Mouse (Mus musculus) liver, postnatal 0 days (tissue): ENCODE measurements around the gene Cd300lg. TPM values are rescaled to one million over a fixed set of nuclear protein-coding genes. Genes with fewer than 3 reads are reported as not detected.

Experiments
- ATAC-seq: fragments of 200-750 bp; cut with Nextera tagmentation; 2 replicates; pipeline ENCODE4 v1.8.0; 2017; ENCODE audit warnings: mild to moderate bottlenecking, moderate library complexity
- DNase-seq: peaks from one replicate; pipeline ENCODE4 v3.0.0-alpha.2; 2016
- H3K27ac ChIP-seq: fragments of 300-500 bp; sonication (generic); 2 replicates; pipeline ENCODE4 v1.5.1; 2014; ENCODE audit warnings: antibody characterized with exemption, moderate library complexity, mild to moderate bottlenecking, low read depth
- H3K27me3 ChIP-seq: fragments of 300-500 bp; sonication (generic); 2 replicates; pipeline ENCODE4 v1.6.1; 2014; ENCODE audit warnings: low read length, control low read depth, mixed read lengths; ENCODE audit not compliant: insufficient read depth
- H3K36me3 ChIP-seq: fragments of 300-500 bp; sonication (generic); replicated peaks from 2 replicates; pipeline ENCODE4 v1.6.1; 2014; ENCODE audit warnings: mild to moderate bottlenecking, control low read depth, low read length, moderate library complexity, mixed read lengths; ENCODE audit not compliant: insufficient read depth
- H3K4me1 ChIP-seq: fragments of 300-500 bp; sonication (generic); 2 replicates; pipeline ENCODE4 v1.6.1; 2014; ENCODE audit warnings: antibody characterized with exemption, mild to moderate bottlenecking, control low read depth; ENCODE audit not compliant: insufficient read depth
- H3K4me2 ChIP-seq: fragments of 300-500 bp; sonication (generic); 2 replicates; pipeline ENCODE4 v1.6.1; 2014; ENCODE audit warnings: low read depth, mild to moderate bottlenecking, low read length, moderate library complexity, mixed read lengths
- H3K4me3 ChIP-seq: fragments of 300-500 bp; sonication (generic); 2 replicates; pipeline ENCODE4 v1.5.1; 2014; ENCODE audit warnings: low read depth, low read length
- H3K9ac ChIP-seq: fragments of 300-500 bp; sonication (generic); replicated peaks from 2 replicates; pipeline ENCODE4 v1.6.1; 2014; ENCODE audit warnings: mild to moderate bottlenecking, moderate library complexity
- H3K9me3 ChIP-seq: fragments of 300-500 bp; sonication (generic); 2 replicates; pipeline ENCODE4 v1.6.1; 2016; ENCODE audit warnings: mild to moderate bottlenecking, control low read depth, low read length, mixed read lengths
- CTCF ChIP-seq: sonication (generic); IDR thresholded peaks from 2 replicates; pipeline ENCODE4 v1.5.1; 2016; ENCODE audit warnings: antibody characterized with exemption, low read depth
- EP300 ChIP-seq: IDR thresholded peaks from 2 replicates; pipeline ENCODE4 v1.6.1; 2016; ENCODE audit warnings: antibody characterized with exemption, low read depth, mild to moderate bottlenecking
- WGBS: fragments of 180-500 bp; shearing (Covaris S2); extraction: QIAGEN DNeasy Blood & Tissue Kit; methylation state at CpG from one replicate; pipeline ENCODE4 v1.1.7; 2014; ENCODE audit not compliant: insufficient replicate concordance; 5-methylcytosine and 5-hydroxymethylcytosine counted together
- polyA plus RNA-seq: library from polyadenylated mRNA; unstranded; fragments of >200 nt; fragmentation: Nextera tagmentation; extraction: Ambion mirVana; gene quantifications from 2 replicates; pipeline ENCODE4 v1.2.1, GENCODE M21; 2015

Cd300lg gene
- polyA plus RNA-seq, 1 experiment from 2014 or later = 1.8 TPM

GRCm38 (mm10) chr11:102011510-102011909 is 29.8 kb upstream of the Cd300lg start:
- no peaks in the 10 kb centered on the region for H3K36me3 ChIP-seq
- 78% methylated on average over 8 of the region's 8 CpGs for WGBS
- no peak overlapping the region for H3K9ac ChIP-seq
- no peak overlapping the region for H3K4me2 ChIP-seq
- no peaks in the 10 kb centered on the region for H3K27me3 ChIP-seq
- H3K27ac ChIP-seq = no peak overlapping the region
- no peak for DNase-seq
- H3K4me1 ChIP-seq = no peaks in the 10 kb centered on the region
- no peaks in the 10 kb centered on the region for H3K9me3 ChIP-seq
- no peak for TF ChIP-seq EP300
- no peak for TF ChIP-seq CTCF
- no peak overlapping the region for H3K4me3 ChIP-seq
- ATAC-seq = no peak

GRCm38 (mm10) chr11:102013201-102013600 is 28.1 kb upstream of the Cd300lg start:
- no peaks in the 10 kb centered on the region for H3K9me3 ChIP-seq
- DNase-seq = no peak
- H3K4me3 ChIP-seq = no peak overlapping the region
- H3K4me2 ChIP-seq = no peak overlapping the region
- no peak for ATAC-seq
- no peak overlapping the region for H3K27ac ChIP-seq
- no peaks in the 10 kb centered on the region for H3K4me1 ChIP-seq
- no peak overlapping the region for H3K9ac ChIP-seq
- TF ChIP-seq EP300 (no peak), CTCF (0 out of 2 replicates have a peak, but pooled peaks have one; percentile 5)
- 78% methylated on average over 8 of the region's 8 CpGs for WGBS
- H3K36me3 ChIP-seq = no peaks in the 10 kb centered on the region
- no peaks in the 10 kb centered on the region for H3K27me3 ChIP-seq

DNA sequence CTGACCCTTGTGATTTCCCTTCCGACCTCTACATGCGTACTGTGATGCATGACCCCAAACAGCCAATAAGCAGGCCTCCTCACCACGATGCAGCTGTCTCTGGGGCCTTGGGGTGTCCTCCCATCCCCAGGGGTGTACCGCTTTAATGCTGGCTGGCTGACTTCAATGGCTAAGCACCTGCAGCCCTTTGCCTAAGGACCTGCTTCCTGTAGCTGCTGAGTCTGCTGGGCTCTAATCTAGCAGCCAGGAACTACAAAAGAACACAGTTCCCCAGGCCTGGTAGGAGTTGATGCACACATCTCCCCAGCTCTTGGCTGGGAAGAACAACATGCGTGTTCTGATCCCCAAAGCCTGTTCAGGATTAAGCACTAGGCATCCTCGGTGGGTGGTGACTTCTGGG is 25.8 kb upstream of the Cd300lg start:
- no peak for TF ChIP-seq EP300
- no peak for TF ChIP-seq CTCF
- WGBS = 55% methylated on average over 6 of the region's 6 CpGs
- ATAC-seq = peak; percentile 47; the same call in 1 of the 2 replicates
- Histone ChIP-seq H3K4me2 (no peak overlapping the region), H3K4me3 (no peak overlapping the region), H3K36me3 (no peaks in the 10 kb centered on the region), H3K9me3 (no peaks in the 10 kb centered on the region), H3K27me3 (no peaks in the 10 kb centered on the region), H3K9ac (no peak overlapping the region), H3K27ac (no peak overlapping the region), H3K4me1 (no peaks in the 10 kb centered on the region)
- no peak for DNase-seq

DNA sequence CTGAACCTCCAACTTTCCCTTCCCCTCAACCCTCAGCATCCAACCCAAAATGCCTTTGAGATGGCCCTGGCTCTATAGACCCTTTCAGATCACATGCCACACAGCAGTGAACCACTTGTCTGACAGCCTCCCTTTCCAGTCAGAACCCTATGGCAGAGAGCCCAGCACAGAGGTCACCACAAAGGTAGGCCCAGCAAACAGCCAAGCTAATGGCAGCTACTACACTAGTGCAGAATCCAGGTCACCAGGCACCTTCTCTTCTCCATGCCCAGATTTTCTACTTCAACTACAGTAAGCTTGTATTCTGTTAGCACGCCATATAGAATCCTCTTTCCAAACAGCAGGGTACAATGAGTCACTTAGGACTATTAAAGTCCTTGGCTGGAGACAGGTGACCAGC is 25.2 kb upstream of the Cd300lg start:
- no peaks in the 10 kb centered on the region for H3K4me1 ChIP-seq
- H3K9me3 ChIP-seq = no peaks in the 10 kb centered on the region
- no peak for ATAC-seq
- H3K27me3 ChIP-seq = no peaks in the 10 kb centered on the region
- H3K9ac ChIP-seq = no peak overlapping the region
- 73% methylated on average over 1 of the region's 1 CpGs for WGBS
- no peaks in the 10 kb centered on the region for H3K36me3 ChIP-seq
- no peak for TF ChIP-seq CTCF
- TF ChIP-seq EP300 = no peak
- no peak overlapping the region for H3K4me3 ChIP-seq
- no peak overlapping the region for H3K4me2 ChIP-seq
- no peak overlapping the region for H3K27ac ChIP-seq
- no peak for DNase-seq

DNA sequence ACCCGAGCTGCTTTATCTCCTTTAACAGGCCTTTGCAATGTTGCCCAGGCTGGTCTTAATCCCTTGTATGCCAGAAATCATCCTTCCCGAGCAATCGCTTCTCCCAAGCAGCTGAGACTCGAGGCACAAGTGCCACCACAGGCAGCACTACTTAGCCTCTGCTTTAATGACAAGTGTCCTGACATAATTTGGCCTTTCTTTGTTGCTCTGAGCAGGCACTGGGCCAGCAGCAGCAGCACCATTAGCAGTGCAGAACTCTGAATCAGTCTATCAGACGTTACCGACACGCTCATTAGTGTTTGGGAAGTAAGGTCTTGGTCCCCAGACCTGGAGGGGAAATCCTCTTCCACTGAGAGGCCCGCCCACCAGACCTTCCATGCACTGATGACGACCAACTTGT is 21.6 kb upstream of the Cd300lg start:
- no peaks in the 10 kb centered on the region; the same call in 1 of the 2 replicates for H3K27me3 ChIP-seq
- ATAC-seq (no peak), DNase-seq (no peak)
- no peaks in the 10 kb centered on the region for H3K9me3 ChIP-seq
- H3K27ac ChIP-seq = no peak overlapping the region
- 67% methylated on average over 9 of the region's 9 CpGs for WGBS
- no peaks in the 10 kb centered on the region; the same call in 1 of the 2 replicates for H3K36me3 ChIP-seq
- H3K4me2 ChIP-seq = no peak overlapping the region
- H3K9ac ChIP-seq = no peak overlapping the region
- H3K4me1 ChIP-seq = no peaks in the 10 kb centered on the region
- TF ChIP-seq EP300 (no peak), CTCF (no peak)
- no peak overlapping the region for H3K4me3 ChIP-seq

- DNase-seq (no peak), ATAC-seq (no peak)
- Histone ChIP-seq H3K9ac (no peak overlapping the region), H3K4me1 (0 out of 2 replicates have a peak, but pooled peaks cover 1% of the 10 kb centered on the region), H3K4me3 (no peak overlapping the region), H3K27ac (no peak overlapping the region), H3K9me3 (no peaks in the 10 kb centered on the region), H3K36me3 (no peaks in the 10 kb centered on the region; the same call in 1 of the 2 replicates), H3K27me3 (peaks cover 9% of the 10 kb centered on the region), H3K4me2 (no peak overlapping the region)
- TF ChIP-seq CTCF (no peak), EP300 (no peak)
- WGBS = 78% methylated on average over 5 of the region's 5 CpGs
Measured at GRCm38 (mm10) chr11:102021196-102021595, 20.1 kb upstream of the Cd300lg start.

DNA sequence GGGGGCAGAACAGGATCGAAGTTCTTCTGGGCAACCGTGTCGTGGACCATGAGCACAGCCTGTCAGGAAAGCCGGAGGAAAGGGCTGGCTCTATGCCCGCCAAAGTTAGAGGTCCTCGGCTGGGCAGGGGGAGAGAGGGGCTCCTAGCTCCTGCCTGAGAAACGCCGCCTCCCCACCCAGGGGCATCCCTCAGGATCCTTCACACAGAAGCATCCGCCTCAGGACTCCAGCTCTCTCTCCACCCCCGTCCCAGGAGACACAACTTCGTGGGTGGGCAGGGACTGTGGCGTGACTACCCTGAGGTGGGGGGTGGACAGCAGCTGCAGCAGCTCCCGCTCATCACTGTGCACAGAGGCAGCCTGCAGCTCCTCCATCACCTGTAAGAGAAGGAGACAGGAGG is 17.9 kb upstream of the Cd300lg start:
- Histone ChIP-seq H3K27me3 (peaks cover 24% of the 10 kb centered on the region), H3K27ac (no peak overlapping the region), H3K4me1 (0 out of 2 replicates have a peak, but pooled peaks cover 5% of the 10 kb centered on the region), H3K9ac (no peak overlapping the region), H3K4me2 (no peak overlapping the region), H3K9me3 (no peaks in the 10 kb centered on the region), H3K36me3 (no peaks in the 10 kb centered on the region; the same call in 1 of the 2 replicates), H3K4me3 (no peak overlapping the region)
- WGBS = 86% methylated on average over 12 of the region's 13 CpGs
- no peak for TF ChIP-seq EP300
- no peak for TF ChIP-seq CTCF
- ATAC-seq = no peak
- DNase-seq = no peak
